Mouse (Mus musculus) embryo, embryonic 11 days (tissue): ENCODE measurements around the gene Tmem189.
"Not testable (repeated sequence)": the region's sequence is repeated elsewhere in the genome, so short reads cannot be mapped to it uniquely, and the experiment has no call there.

Source experiments
- DNase-seq: peaks from one replicate; pipeline ENCODE4 v3.0.0-alpha.2; 2015

The Tmem189 gene

DNA sequence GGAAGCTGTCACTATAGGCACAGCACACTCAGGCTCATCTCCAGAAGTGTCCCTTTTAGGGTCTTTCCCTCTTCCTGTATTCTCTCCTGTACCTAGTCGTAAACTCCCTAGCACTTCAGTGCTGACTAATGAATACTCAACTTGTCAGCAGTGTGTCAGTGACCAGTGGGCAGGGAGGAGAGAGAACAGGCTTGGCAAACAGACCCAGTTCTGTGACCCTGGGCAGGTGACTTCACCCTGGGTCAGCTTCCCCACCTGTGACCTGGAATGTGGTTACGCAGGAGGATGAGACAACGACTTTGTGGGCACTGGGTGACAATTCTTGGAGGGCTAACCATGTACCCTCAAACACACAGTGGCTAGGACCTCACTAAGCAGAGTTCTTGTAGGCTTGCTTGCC is 72.6 kb downstream of the Tmem189 start:
- no peak for DNase-seq

DNA sequence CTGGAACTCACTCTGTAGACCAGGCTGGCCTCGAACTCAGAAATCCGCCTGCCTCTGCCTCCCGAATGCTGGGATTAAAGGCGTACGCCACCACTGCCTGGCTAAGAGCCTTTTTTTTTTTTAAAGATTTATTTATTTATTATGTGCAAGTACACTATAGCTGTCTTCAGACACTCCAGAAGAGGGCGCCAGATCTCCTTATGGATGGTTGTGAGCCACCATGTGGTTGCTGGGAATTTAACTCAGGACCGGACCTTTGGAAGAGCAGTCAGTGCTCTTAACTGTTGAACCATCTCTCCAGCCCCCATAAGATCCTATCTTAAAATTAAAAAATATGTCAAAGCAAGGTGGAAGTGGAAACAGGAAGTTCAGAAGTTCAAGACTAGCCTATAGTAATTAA is 76.3 kb downstream of the Tmem189 start:
- DNase-seq: not testable (repeated sequence)

DNA sequence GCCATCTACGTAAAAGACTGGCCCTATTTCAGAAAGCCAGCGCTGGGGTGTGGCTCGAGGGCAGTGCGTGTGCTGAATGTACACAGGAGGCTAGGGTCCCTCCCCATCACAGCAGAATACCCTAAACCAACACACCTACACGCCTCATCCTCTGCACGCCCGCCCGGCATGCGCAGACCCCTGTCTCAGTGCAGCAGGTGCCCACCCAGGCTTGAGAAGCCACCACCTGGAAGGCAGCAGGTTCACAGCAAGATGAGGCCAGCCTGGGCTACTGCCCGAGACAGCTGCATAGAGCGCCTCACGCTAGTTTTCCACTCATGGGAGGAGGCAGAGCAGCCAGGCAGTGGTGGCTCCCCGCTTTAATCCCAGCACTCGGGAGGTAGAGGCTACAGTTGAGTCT is 77.5 kb downstream of the Tmem189 start:
- DNase-seq: no peak

DNA sequence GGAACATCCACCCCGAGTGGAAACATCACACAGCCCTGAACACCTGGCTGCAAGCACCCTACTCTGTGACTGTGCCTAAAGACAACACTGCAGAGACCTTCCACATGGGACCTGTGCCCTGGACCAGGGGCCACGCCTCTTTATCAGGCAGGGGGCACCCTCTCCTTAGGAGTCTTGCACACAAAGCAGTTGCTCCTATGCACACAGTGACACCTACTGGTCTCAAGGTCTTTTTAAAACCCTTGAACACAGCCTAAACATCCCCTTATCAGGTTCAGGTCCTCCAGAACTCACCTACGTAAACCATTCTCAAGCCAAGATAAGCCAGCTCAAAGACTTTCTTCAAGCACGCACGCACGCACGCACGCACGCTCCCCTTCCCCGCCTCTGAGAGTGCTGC is 78.3 kb downstream of the Tmem189 start:
- no peak for DNase-seq

DNA sequence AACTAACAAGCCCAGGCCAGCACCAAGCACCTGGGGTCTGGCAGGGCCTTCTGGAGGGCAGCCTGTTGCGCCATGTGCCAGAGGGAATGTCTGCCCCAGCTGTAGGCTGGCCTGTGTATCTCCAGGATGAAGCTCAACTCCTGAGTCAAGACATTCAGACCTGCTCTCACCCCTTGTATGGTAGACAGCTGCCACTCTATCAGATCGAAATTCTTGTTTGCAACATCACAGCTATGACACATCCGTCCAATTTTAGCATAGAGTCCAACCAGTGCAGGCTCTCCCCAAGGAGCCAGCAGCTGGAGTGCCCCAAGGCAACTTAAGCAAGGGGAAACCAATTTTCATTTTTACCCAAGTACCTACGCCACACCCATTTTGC is 82.9 kb downstream of the Tmem189 start:
- no peak for DNase-seq

DNA sequence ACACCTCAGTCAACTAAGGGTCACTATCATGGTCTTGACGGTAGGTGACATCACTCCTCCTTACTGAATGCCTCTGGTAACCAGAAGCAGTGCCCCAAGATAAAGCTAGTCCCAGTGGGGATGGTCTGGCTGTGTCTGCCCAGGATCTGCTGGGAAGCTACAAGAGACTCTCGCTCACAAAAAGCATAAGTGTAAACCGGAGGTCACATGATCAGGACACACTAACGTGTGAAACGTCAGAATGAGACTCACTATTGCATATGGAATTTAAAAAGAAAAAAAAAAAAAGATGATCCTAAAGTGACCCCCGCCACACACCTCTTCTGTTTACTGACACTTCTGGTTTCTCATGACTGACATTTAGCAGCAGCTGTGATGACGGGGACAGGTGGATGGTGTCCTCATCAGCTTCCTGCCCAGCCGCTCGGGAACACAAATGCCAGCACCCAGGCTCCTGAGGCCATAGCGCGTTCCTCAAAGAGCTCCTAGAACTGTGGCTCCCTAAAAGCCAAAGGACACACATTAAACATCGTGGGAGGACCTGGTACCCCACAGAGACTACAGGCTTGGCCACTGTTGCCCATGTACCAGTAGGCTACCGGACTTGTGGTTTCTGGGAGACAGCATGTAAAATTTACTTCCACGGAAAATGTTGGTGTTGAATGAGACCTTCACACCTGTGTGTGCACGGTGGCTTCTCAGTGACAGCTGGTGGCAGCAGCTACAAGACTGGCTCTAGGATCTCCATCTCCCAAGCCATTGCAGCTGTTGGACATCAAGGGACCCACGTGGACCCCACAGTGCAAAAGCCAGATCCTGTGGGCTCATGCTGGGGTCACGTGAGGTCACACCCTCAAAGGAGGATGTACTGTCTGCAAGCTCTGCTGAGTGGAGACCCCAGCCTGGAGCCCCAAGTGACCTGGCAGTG is 83.5 kb downstream of the Tmem189 start:
- no peak for DNase-seq

DNA sequence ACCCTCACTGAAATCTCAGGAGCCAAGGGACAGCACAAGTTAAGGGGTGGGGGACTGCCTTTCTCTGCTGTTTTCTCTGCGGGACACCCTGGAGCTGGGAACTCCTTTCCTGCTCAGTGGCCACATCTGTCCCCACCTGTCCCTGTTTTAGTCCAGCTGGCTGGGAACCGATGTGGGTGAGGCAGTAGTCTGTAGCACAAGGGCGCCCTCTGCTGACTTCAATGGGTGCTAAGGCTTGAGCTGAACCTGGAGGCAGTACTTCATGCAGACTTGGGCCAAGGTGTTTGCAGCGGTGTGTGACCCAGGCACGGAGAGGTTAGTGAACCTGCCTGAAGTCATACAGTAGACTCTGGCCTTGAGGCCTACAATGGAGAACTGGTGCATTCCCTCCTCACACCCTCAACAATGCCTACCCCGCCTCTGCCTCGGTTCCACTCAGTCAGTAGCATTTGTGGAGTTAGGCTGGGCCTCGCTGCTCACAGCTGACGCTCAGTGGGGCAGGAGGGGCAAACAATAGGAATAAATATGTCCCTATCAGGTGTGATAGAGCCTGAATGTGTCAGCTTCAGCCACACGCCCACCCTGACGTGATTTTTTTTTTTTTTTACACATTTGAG is 84.3 kb downstream of the Tmem189 start:
- peak; percentile 91 for DNase-seq

DNA sequence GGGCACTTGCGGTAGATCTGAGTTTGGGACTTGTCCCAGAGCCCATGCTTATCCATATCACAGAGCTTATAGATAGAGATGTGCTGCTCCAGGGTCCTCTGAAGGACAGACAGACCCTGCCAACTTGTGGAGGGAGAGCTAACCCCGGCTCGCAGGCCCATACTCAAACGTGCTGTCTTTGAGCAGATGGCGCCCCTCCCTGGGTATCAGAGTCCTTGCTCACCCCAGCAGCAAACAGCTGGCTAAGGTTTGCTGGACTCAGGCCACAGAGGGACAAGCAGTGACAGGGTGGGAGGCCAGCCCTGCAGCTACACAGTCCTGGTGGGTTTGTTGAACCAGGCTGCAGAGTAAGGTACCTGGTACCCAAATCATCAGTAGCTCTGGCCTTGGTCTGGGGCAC is 86.6 kb downstream of the Tmem189 start:
- peak; percentile 68 for DNase-seq

DNA sequence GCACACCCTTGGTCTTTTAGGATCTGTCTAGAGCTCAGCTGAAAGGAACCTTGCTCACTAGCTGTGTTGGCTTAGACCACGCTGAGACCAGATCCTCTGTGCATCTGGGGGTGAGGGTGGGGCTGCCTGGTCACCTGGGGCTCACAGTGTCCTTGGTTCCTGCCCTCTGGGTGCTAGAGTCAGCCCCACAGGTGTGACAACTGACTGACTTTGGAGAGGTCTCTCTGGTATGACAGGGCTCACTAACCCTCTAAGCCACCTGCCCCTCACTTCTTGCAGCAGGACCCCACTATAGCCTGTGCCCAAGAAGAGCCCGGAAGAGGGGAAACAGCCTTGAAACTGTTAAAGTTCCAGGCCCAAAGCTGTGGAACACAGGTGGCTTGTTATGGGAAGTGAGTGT is 87.3 kb downstream of the Tmem189 start:
- DNase-seq: no peak

DNA sequence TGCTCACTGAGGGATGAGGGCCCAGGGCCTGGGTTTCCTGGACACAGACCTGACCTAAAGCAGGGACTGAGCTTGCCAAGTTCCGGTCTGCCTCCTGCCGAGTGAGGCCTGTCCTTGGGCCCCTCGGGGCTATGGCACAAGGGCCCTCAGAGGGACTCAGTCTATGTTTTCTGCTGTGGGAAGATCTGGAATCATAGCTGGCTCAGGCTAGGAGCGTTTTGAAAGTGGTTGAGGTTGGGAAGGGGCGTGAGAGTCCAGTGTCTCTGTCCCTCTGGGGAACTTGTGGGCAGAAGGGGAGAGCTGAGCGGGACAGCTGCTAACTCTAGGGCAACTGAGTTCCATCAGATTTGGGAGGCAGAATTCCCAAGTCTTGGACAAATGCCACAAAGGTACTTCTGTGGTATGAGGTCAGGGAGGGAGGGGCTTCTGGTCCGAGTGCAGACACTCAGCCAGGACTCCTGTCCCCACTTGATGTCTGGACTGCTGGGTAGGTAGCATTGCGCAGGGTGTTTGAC is 89.1 kb downstream of the Tmem189 start:
- DNase-seq: no peak

DNA sequence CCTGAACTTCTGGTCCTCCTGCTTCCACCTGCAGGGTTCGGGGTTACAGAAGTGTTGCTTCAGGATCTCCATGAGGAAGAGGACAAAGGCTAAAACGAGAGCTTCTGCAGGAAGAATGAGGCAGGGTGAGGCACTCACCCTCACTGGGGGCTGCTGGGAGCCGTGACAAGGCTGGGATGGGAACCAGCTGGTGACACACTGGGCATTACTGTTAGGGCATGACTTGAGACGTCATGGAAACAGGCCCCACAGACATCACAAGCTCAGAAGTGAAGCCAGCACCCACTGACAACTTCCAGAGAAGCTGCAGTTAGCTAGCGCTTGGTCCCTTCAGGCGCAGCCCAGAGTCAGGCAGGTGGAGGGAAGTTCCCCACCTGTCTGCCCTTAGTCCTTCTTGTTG is 89.7 kb downstream of the Tmem189 start:
- DNase-seq: no peak

DNA sequence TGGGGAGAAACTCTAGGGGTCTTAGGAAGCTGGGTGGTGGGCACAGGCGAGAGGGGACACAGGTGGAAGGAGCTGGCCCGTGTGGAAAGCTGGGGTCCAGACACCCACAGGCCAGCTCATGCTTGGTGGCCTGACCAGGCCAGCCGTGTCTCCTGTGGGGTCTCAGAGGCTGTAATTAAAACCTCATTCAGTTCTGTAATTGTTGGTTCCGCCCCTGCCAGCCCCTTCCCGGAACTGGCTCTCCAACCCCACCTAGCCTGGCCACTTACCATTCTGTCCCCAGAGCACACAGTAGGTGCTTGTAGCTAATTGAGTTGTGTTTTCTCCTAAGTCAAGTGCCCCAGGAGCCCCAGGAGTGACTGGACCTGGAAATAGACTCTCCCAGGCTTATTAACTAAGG is 90.4 kb downstream of the Tmem189 start:
- DNase-seq: no peak

DNA sequence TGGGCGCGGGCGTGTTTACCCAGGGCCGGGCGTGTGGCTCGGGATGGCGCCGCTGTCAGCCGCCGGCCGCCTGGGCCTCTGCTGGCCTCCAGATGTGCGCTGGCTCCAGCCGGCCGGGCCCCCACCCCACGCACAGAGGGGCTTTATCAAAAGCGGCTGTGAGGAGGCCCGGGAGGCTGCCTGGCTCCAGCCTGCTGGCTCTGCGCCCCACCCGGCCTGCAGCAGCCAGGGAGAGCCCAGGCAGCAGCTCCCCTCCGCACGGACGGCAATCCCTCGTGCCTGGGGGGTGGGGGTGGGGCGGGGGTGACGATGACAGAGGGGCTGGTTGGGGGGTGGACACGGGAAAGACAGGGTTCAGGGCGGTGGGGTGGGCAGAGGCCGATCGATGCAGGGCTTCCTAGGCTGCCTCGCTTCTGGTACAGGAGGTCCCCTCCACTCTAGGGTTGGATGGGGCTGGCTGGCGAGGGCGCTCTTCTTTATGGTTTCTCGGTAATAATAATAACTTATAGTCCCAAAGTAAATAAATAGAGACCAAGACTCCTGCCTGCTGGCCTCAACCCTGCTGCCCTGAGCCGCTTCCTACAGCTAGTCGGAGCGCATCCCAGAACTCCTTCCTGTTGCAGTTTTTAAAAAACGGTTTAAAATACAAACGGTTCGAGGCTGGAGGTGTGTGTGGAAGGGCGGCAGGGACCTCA is 92.0 kb downstream of the Tmem189 start:
- peak; percentile 90 for DNase-seq

DNA sequence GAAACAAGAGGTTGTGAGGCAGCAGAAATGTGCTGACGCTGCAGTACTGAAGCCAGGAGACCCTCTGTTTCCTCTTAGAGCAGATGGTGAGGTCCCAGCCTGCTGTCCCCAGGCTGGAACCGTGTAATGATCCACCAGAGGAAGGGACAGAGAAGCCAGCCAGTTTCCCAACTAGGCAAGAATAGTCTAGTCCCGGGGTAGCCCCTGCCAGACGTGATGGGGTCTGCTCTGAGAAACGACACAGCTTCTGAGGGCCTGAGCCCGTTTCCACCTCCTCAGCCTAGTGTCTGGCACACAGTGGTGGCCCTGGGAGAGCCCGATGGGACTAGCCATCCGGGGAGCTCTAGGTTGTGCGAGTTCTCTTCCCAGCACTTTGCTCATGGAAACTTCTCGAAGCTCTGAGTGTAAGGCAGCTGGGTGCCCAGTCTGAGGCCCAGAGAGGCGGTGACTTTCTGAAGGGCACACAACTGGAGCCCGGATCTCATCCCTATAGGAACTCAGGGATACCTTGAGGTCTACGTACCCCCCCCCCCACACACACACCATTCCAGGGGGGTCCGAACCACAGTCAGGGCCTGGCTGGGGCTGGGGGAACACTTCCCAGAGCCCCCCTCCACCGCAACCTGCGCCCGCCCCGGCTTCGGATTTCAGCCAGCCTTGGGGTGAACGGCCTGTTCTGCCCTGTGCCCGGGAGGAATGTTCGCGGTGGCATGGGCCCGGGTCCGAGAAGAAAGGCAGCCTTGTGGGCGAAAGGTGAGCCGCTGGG is 92.7 kb downstream of the Tmem189 start:
- DNase-seq: no peak

DNA sequence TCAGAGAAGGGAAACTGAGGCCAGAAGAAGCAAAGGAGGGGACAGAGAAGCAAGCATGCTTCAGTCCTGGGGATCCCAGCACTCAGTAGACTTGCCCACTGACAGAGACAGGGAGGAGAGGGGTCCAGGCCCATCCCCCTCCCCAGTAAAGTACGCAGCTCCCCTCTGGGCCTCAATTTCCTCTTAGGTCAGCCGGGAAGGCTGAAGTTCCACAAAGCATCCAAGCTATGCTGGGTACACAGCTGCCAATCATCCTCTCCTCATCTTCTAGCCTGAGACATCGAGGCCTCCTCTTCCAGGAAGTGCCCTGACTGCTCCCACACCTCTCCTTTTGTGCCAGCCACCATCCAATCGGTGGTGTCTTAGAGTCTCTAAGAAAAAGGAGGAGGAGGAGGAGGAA is 93.4 kb downstream of the Tmem189 start:
- DNase-seq: peak; percentile 58

DNA sequence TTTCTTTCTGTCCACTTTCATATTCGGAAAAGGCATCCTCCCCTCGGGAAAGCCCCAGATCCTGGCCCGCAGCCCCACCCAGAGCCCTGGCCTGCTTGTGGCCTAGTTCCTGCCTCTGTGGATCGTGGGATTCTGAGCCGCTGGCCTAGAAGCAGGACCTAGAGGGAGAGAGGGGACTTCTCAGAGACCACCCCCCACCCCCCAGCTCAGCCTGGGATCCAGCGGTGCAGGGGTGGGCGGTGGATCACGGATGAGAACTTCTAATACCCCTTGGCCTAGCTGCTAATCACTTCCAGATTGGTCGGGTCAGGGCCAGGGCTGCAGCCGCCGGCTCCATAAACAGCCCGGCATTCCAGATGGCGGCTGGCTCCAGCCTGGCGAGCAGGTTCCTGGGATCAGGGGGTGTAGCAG is 93.9 kb downstream of the Tmem189 start:
- peak; percentile 91 for DNase-seq

DNA sequence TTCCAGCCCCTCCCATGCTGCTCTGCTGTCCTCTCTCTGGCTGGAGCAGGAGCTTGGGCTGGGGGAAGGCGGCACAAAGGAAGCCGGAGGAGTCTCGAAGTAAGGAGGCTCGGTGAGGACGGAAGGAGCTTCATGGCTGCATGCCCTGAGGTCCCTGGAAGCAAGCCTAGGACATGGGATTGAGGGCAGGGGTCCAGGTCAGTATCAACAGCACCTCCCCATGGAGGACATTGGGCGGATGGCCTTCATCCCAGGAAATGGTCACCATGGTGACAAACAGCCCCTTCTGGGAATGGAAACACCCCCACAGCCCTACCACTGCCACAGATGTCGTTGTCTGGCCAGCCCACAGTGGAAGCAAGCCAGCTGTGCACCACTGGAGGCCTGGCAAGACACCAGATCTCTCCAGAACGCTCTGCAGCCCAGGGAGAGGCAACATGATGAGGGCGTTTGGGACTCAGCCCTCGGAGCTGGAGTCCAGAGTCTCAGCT is 95.1 kb downstream of the Tmem189 start:
- peak; percentile 44 for DNase-seq

DNA sequence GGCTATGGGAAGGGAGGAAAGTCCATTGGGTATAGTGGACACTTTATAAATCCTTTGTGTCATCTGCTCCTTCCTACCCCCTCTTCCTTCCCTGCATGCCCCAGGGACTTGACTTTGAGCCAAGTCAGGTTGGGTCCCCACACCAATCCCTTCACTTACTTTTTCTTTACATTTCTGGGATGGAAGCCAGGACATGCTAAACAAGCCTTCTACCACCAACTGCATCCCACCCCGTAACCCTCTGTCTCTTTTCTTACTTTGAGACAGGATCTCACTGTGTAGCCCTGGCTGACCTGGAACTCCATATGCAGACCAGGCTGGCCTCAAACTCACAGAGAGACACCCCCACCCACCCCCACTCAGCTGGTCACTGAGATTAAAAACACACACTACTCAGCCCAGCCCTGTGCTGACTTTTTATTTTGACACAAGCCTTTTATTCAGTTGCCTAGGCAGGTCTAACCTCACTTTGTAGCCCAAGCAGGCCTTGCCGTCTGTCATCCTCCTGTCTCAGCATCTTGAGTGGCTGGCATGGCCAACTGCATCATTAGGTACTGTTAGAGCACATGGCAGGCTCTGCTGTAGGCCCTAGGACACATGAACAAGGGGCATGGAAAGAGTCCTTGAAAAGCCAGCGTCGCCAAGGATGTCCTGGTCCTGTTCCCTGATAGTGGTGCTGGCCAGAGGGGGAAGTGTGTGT is 95.9 kb downstream of the Tmem189 start:
- DNase-seq: no peak
